8 mouse cellular contexts compared by ENCODE assay signal in the genomic region with DNA sequence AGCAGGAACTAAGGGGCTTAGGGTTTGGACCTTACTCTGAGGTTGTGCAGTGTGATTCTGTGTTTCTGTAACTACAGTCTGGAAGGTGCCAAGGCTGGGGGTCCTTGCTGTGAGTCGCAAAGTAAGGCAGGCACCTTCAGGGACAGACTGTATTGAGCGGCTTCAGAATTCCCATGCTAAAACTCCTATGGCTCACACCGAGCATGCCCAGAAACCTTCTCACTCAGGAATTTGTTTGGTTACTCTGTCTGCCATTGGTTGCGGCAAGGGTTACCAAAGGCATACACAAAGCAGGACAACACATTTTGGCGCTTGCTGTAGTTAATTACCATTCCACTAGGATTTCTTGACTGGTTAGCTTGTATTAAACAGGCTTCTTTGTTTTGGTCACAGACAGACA. TPM values are rescaled to one million over a fixed set of nuclear protein-coding genes. Genes with fewer than 3 reads are reported as not detected.
DNase-seq lines count a peak whose midpoint lies in the region; ATAC-seq and TF ChIP-seq lines count a peak whose summit lies in the region.

No protein-coding gene starts in this region.

- ATAC-seq in hindbrain, embryonic 16.5 days = peak; percentile 10; the same call in 1 of the 2 replicates
- peak; percentile 36; the same call in 1 of the 2 replicates for ATAC-seq in midbrain, embryonic 16.5 days

- H3K9me3 ChIP-seq in hindbrain, embryonic 16.5 days (ENCODE audit: control insufficient read depth, low read length) = no peaks in the 10 kb centered on the region
- no peaks in the 10 kb centered on the region for H3K9me3 ChIP-seq in midbrain, embryonic 16.5 days (replicated peaks; ENCODE audit: control insufficient read depth, low read length, poor library complexity, severe bottlenecking)

- peak overlapping the region; percentile 99 for H3K27ac ChIP-seq in kidney, adult 2 months (ENCODE audit: insufficient read depth, low read depth, low read length)
- H3K27ac ChIP-seq in bone marrow, adult 2 months (ENCODE audit: control insufficient read depth, insufficient read depth, low read depth, low read length, poor library complexity) = peak overlapping the region; percentile 37; the same call in 1 of the 2 replicates
- H3K27ac ChIP-seq in hindbrain, embryonic 16.5 days (ENCODE audit: low read depth, low read length) = peak overlapping the region; percentile 59
- peak overlapping the region; percentile 38; the same call in 1 of the 2 replicates for H3K27ac ChIP-seq in midbrain, embryonic 16.5 days (ENCODE audit: low read length)

- TF ChIP-seq POLR2A in kidney, adult 2 months (IDR thresholded peaks at IDR 0.05; ENCODE audit: low read depth, low read length) = no peak
- TF ChIP-seq POLR2A in bone marrow, adult 2 months (IDR thresholded peaks at IDR 0.05; ENCODE audit: borderline replicate concordance, control insufficient read depth, low read depth, low read length) = no peak

- H3K36me3 ChIP-seq in kidney, adult 2 months (ENCODE audit: control insufficient read depth, insufficient read depth, low read length) = no peaks in the 10 kb centered on the region
- H3K36me3 ChIP-seq in hindbrain, embryonic 16.5 days (ENCODE audit: control insufficient read depth, insufficient read depth, low read length) = no peaks in the 10 kb centered on the region
- H3K36me3 ChIP-seq in midbrain, embryonic 16.5 days (ENCODE audit: control insufficient read depth, insufficient read depth, low read length) = no peaks in the 10 kb centered on the region

- H3K9ac ChIP-seq in hindbrain, embryonic 16.5 days (ENCODE audit: low read depth, low read length) = peak overlapping the region; percentile 66
- peak overlapping the region; percentile 62 for H3K9ac ChIP-seq in midbrain, embryonic 16.5 days (ENCODE audit: low read depth, low read length)

- DNase-seq in kidney, adult 2 months = peak; percentile 57
- no peak for DNase-seq in kidney, postnatal 10 days
- no peak for DNase-seq in layer of hippocampus, adult 9-10 months (ENCODE audit: low spot score)
- no peak for DNase-seq in left cerebral cortex, postnatal 36 days (ENCODE audit: low spot score in 2 of 2)
- DNase-seq in adrenal gland, postnatal 4 days (ENCODE audit: low spot score in 2 of 2) = no peak

- intact Hi-C loops in left cerebral cortex, postnatal 36 days (cut with DNase I) = loop anchor here (5.0 to 10.0 kb wide), 2 partner anchors 34 to 591 kb away; no protein-coding TSS in a partner anchor

- no peak for TF ChIP-seq CTCF in kidney, adult 2 months (conservative IDR thresholded peaks at IDR 0.05; ENCODE audit: insufficient read depth, insufficient read length, low read depth, low read length)
- TF ChIP-seq CTCF in bone marrow, adult 2 months (IDR thresholded peaks at IDR 0.05; ENCODE audit: control insufficient read depth, insufficient read depth, low read length) = no peak

- WGBS in kidney, adult 2 months = 14% methylated on average over 5 of the region's 5 CpGs
- 57% methylated on average over 5 of the region's 5 CpGs for WGBS in bone marrow, adult 2 months
- WGBS in hindbrain, embryonic 16.5 days = 7% methylated on average over 5 of the region's 5 CpGs
- 6% methylated on average over 5 of the region's 5 CpGs for WGBS in midbrain, embryonic 16.5 days

- peak overlapping the region; percentile 47 for H3K4me3 ChIP-seq in kidney, adult 2 months (ENCODE audit: insufficient read depth, low read depth, low read length)
- peak overlapping the region; percentile 67 for H3K4me3 ChIP-seq in bone marrow, adult 2 months (replicated peaks; ENCODE audit: control insufficient read depth, low read depth, low read length)
- H3K4me3 ChIP-seq in hindbrain, embryonic 16.5 days (ENCODE audit: low read length) = peak overlapping the region; percentile 53
- peak overlapping the region; percentile 39 for H3K4me3 ChIP-seq in midbrain, embryonic 16.5 days (ENCODE audit: low read depth, low read length)

- H3K4me2 ChIP-seq in hindbrain, embryonic 16.5 days (ENCODE audit: low read length) = peak overlapping the region; percentile 95
- peak overlapping the region; percentile 79 for H3K4me2 ChIP-seq in midbrain, embryonic 16.5 days (ENCODE audit: low read length)

- peaks cover 61% of the 10 kb centered on the region for H3K4me1 ChIP-seq in kidney, adult 2 months (ENCODE audit: control insufficient read depth, insufficient read depth, low read length)
- peaks cover 11% of the 10 kb centered on the region for H3K4me1 ChIP-seq in bone marrow, adult 2 months (ENCODE audit: control insufficient read depth, insufficient read depth, low read length)
- H3K4me1 ChIP-seq in hindbrain, embryonic 16.5 days (ENCODE audit: control insufficient read depth, insufficient read depth, low read depth, low read length) = peaks cover 42% of the 10 kb centered on the region
- peaks cover 19% of the 10 kb centered on the region for H3K4me1 ChIP-seq in midbrain, embryonic 16.5 days (ENCODE audit: control insufficient read depth, insufficient read depth, low read length)

- no peaks in the 10 kb centered on the region for H3K27me3 ChIP-seq in kidney, adult 2 months (replicated peaks; ENCODE audit: control insufficient read depth, insufficient read depth, low read length)
- no peaks in the 10 kb centered on the region for H3K27me3 ChIP-seq in hindbrain, embryonic 16.5 days (replicated peaks; ENCODE audit: control insufficient read depth, insufficient read depth, low read length)
- no peaks in the 10 kb centered on the region for H3K27me3 ChIP-seq in midbrain, embryonic 16.5 days (ENCODE audit: control insufficient read depth, insufficient read depth, low read depth, low read length)

RNA-seq across cellular contexts. Expression of gene Tk1, which starts 0.3 kb away (rescaled TPM):
- polyA plus RNA-seq in kidney, adult 2 months (2012; rRNA removed) = 15.5 and 15.8 TPM in 2 replicates
- polyA plus RNA-seq in bone marrow, adult 2 months (2011; ENCODE audit: insufficient read depth, insufficient read length, low replicate concordance, missing spikeins) = 145 and 156 TPM in 2 replicates
- 19.6 and 21.2 TPM in 2 replicates for polyA plus RNA-seq in hindbrain, embryonic 16.5 days (2015; fragmentation: Nextera tagmentation; extraction: Ambion mirVana)
- polyA plus RNA-seq in midbrain, embryonic 16.5 days (2015; fragmentation: Nextera tagmentation; extraction: Ambion mirVana) = 9.8 and 12.9 TPM in 2 replicates
- 1 to 10 TPM in 1 of 2 experiments, under 1 TPM in 1; 0.39 to 1.3 TPM for total RNA-seq in left cerebral cortex, postnatal 36 days (2021)
- 10 to 100 TPM; 78.3 to 82.1 TPM for total RNA-seq in adrenal gland, postnatal 4 days (2021)

RNA-seq across cellular contexts. Expression of gene Afmid, which starts 0.4 kb away (rescaled TPM):
- 85.6 and 89.7 TPM in 2 replicates for polyA plus RNA-seq in kidney, adult 2 months (2012; rRNA removed)
- 16.9 and 21.8 TPM in 2 replicates for polyA plus RNA-seq in bone marrow, adult 2 months (2011; ENCODE audit: insufficient read depth, insufficient read length, low replicate concordance, missing spikeins)
- 7.0 and 8.5 TPM in 2 replicates for polyA plus RNA-seq in hindbrain, embryonic 16.5 days (2015; fragmentation: Nextera tagmentation; extraction: Ambion mirVana)
- polyA plus RNA-seq in midbrain, embryonic 16.5 days (2015; fragmentation: Nextera tagmentation; extraction: Ambion mirVana) = 5.6 and 5.9 TPM in 2 replicates
- total RNA-seq in left cerebral cortex, postnatal 36 days (2021) = 1 to 10 TPM; 5.4 to 7.2 TPM
- total RNA-seq in adrenal gland, postnatal 4 days (2021) = 10 to 100 TPM; 18.1 to 21.7 TPM

RNA-seq across cellular contexts. Expression of gene Gm20708, which starts 16.7 kb away (rescaled TPM):
- 0.18 and 0.22 TPM in 2 replicates for polyA plus RNA-seq in kidney, adult 2 months (2012; rRNA removed)
- 9.5 and 12.3 TPM in 2 replicates for polyA plus RNA-seq in bone marrow, adult 2 months (2011; ENCODE audit: insufficient read depth, insufficient read length, low replicate concordance, missing spikeins)
- polyA plus RNA-seq in hindbrain, embryonic 16.5 days (2015; fragmentation: Nextera tagmentation; extraction: Ambion mirVana) = 1.1 and 1.8 TPM in 2 replicates
- polyA plus RNA-seq in midbrain, embryonic 16.5 days (2015; fragmentation: Nextera tagmentation; extraction: Ambion mirVana) = 0.99 and 1.6 TPM in 2 replicates
- total RNA-seq in left cerebral cortex, postnatal 36 days (2021) = 1 to 10 TPM; 1.4 to 2.2 TPM
- total RNA-seq in adrenal gland, postnatal 4 days (2021) = 1 to 10 TPM; 2.1 to 3.0 TPM

RNA-seq across cellular contexts. Expression of gene Syngr2, which starts 16.7 kb away (rescaled TPM):
- 150 and 155 TPM in 2 replicates for polyA plus RNA-seq in kidney, adult 2 months (2012; rRNA removed)
- 56.0 and 120 TPM in 2 replicates for polyA plus RNA-seq in bone marrow, adult 2 months (2011; ENCODE audit: insufficient read depth, insufficient read length, low replicate concordance, missing spikeins)
- polyA plus RNA-seq in hindbrain, embryonic 16.5 days (2015; fragmentation: Nextera tagmentation; extraction: Ambion mirVana) = 17.4 and 20.9 TPM in 2 replicates
- polyA plus RNA-seq in midbrain, embryonic 16.5 days (2015; fragmentation: Nextera tagmentation; extraction: Ambion mirVana) = 12.8 and 13.8 TPM in 2 replicates
- 10 to 100 TPM; 10.1 to 10.2 TPM for total RNA-seq in left cerebral cortex, postnatal 36 days (2021)
- total RNA-seq in adrenal gland, postnatal 4 days (2021) = 10 to 100 TPM; 81.3 to 86.8 TPM

RNA-seq across cellular contexts. Expression of gene Birc5, which starts 22.9 kb away (rescaled TPM):
- 0.75 and 1.3 TPM in 2 replicates for polyA plus RNA-seq in kidney, adult 2 months (2012; rRNA removed)
- 390 and 403 TPM in 2 replicates for polyA plus RNA-seq in bone marrow, adult 2 months (2011; ENCODE audit: insufficient read depth, insufficient read length, low replicate concordance, missing spikeins)
- polyA plus RNA-seq in hindbrain, embryonic 16.5 days (2015; fragmentation: Nextera tagmentation; extraction: Ambion mirVana) = 37.9 and 42.9 TPM in 2 replicates
- polyA plus RNA-seq in midbrain, embryonic 16.5 days (2015; fragmentation: Nextera tagmentation; extraction: Ambion mirVana) = 21.0 and 27.3 TPM in 2 replicates
- total RNA-seq in left cerebral cortex, postnatal 36 days (2021) = 1 to 10 TPM in 1 of 2 experiments, under 1 TPM in 1; 0.66 to 1.5 TPM
- 10 to 100 TPM; 43.4 to 43.8 TPM for total RNA-seq in adrenal gland, postnatal 4 days (2021)

Comparison
In these comparisons a context has a peak if more than half of its experiments do, and no peak if none do; other contexts are left out.
1. H3K27ac ChIP-seq: peak in every context shown above with its lines; median percentile 99 in kidney, adult 2 months; 59 in hindbrain, embryonic 16.5 days; 38 in midbrain, embryonic 16.5 days; 37 in bone marrow, adult 2 months.